Mouse (Mus musculus) embryonic fibroblast, embryonic 13.5 days (primary cell): ENCODE measurements around the gene Rab31. TPM values are rescaled to one million over a fixed set of nuclear protein-coding genes. Genes with fewer than 3 reads are reported as not detected.

Experiments
- H3K27ac ChIP-seq: 2 replicates; pipeline ENCODE4 v1.5.1; 2012; ENCODE audit warnings: low read length, control low read depth, inconsistent platforms; ENCODE audit not compliant: insufficient read depth
- H3K4me1 ChIP-seq: 2 replicates; pipeline ENCODE4 v1.6.1; 2011; ENCODE audit warnings: low read length; ENCODE audit not compliant: control insufficient read depth, insufficient read depth
- H3K4me3 ChIP-seq: 2 replicates; pipeline ENCODE4 v1.5.1; 2011; ENCODE audit warnings: mild to moderate bottlenecking, control low read depth, low read length; ENCODE audit not compliant: insufficient read depth
- CTCF ChIP-seq: IDR thresholded peaks from 2 replicates; pipeline ENCODE4 v1.5.1; 2011; ENCODE audit warnings: mild to moderate bottlenecking, control low read depth, low read length, moderate library complexity, borderline replicate concordance; ENCODE audit not compliant: insufficient read depth
- POLR2A ChIP-seq: IDR thresholded peaks from 2 replicates; pipeline ENCODE4 v1.6.1; 2011; ENCODE audit warnings: low read depth, mild to moderate bottlenecking, control low read depth, low read length, moderate library complexity
- polyA plus RNA-seq: library from polyadenylated mRNA; stranded (reverse); fragments of >200 nt; gene quantifications from 2 replicates; pipeline ENCODE4 v1.2.4, GENCODE M21; 2011; ENCODE audit warnings: low read depth; ENCODE audit not compliant: missing spikeins, insufficient read length

Rab31 gene
- polyA plus RNA-seq, 1 experiment, result 57.7 TPM

DNA sequence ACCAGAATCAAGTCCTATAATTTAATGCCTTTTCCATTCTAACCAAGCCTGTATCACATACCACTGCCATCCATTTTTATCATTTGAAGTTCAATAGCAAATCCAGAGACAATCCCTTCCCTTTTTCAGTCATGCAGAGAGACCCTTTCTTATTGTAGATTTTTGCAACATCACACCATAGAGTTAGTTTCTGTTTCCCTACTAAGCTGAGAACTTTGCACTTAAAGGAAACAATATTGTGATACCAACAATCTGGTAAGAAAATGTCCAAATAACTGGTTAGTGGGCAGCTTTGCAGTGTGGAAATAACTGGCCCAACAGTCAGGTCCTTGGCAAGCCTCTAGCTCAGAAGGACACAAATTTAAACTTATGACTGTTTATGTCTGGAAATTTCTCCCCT is 167.7 kb downstream of the Rab31 start:
- Histone ChIP-seq H3K27ac (no peak overlapping the region), H3K4me3 (no peak overlapping the region), H3K4me1 (peaks cover 11% of the 10 kb centered on the region)
- no peak for TF ChIP-seq CTCF
- TF ChIP-seq POLR2A, result no peak

DNA sequence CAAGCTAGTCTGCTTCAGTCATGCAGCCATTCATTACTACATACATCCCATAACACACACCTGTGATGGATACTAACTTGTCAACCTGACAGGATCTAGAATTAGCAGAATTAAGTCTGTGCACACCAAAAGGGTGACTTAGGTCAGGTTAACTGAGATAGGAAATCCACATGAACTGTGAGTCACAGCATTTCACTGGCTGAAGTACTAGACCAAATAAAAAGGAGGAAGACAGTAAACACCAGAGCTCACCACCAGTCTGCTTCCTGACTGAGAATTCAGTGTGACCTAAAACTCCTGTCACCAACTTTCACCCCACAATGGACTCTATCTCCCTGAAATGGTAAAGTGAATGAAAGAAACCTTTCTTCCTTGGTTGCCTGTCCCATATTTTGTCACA is 168.2 kb downstream of the Rab31 start:
- Histone ChIP-seq H3K4me3 (no peak overlapping the region), H3K4me1 (peaks cover 11% of the 10 kb centered on the region), H3K27ac (no peak overlapping the region)
- TF ChIP-seq CTCF, result no peak
- TF ChIP-seq POLR2A, result no peak

Other genes starting within 250 kb of the Rab31 start
- gene Tmem232, start 232.0 kb downstream of the Rab31 start, polyA plus RNA-seq, result not detected in 2 replicates
- 202 and 238 TPM in 2 replicates for gene Vapa, start 159.2 kb downstream of the Rab31 start, polyA plus RNA-seq
- not detected in 2 replicates for gene Txndc2, start 130.6 kb downstream of the Rab31 start, polyA plus RNA-seq
- gene Ppp4r1, start 9.8 kb upstream of the Rab31 start, polyA plus RNA-seq, result 70.0 and 102 TPM in 2 replicates
- 34.8 and 36.0 TPM in 2 replicates for gene Ralbp1, start 113.0 kb upstream of the Rab31 start, polyA plus RNA-seq
- 122 and 126 TPM in 2 replicates for gene Twsg1, start 178.5 kb upstream of the Rab31 start, polyA plus RNA-seq